Mouse (Mus musculus) kidney, embryonic 14.5 days (tissue): ENCODE measurements around the gene Prkn. TPM values are rescaled to one million over a fixed set of nuclear protein-coding genes. Genes with fewer than 3 reads are reported as not detected.

Source experiments
- ATAC-seq: fragments of 200-750 bp; cut with Nextera tagmentation; 2 replicates; pipeline ENCODE4 v1.8.0; 2017; ENCODE audit warnings: moderate number of reproducible peaks, mild to moderate bottlenecking, moderate TSS enrichment, moderate library complexity; ENCODE audit not compliant: low FRiP score, low TSS enrichment
- H3K27ac ChIP-seq: fragments of 300-500 bp; sonication (generic); 2 replicates; pipeline ENCODE4 v1.5.1; 2014; ENCODE audit warnings: low read depth, mild to moderate bottlenecking, low read length, moderate library complexity, mixed read lengths
- H3K27me3 ChIP-seq: fragments of 300-500 bp; sonication (generic); 2 replicates; pipeline ENCODE4 v1.6.1; 2014; ENCODE audit warnings: mild to moderate bottlenecking, low read length; ENCODE audit not compliant: control insufficient read depth, insufficient read depth
- H3K36me3 ChIP-seq: fragments of 300-500 bp; sonication (generic); 2 replicates; pipeline ENCODE4 v1.6.1; 2014; ENCODE audit warnings: low read length, mixed read lengths; ENCODE audit not compliant: control insufficient read depth, insufficient read depth
- H3K4me1 ChIP-seq: fragments of 300-500 bp; sonication (generic); 2 replicates; pipeline ENCODE4 v1.6.1; 2014; ENCODE audit warnings: low read length, mixed read lengths; ENCODE audit not compliant: control insufficient read depth, insufficient read depth
- H3K4me2 ChIP-seq: fragments of 300-500 bp; sonication (generic); replicated peaks from 2 replicates; pipeline ENCODE4 v1.6.1; 2014; ENCODE audit warnings: low read depth, mild to moderate bottlenecking, low read length
- H3K4me3 ChIP-seq: fragments of 300-500 bp; sonication (generic); 2 replicates; pipeline ENCODE4 v1.5.1; 2014; ENCODE audit warnings: mild to moderate bottlenecking, low read length
- H3K9ac ChIP-seq: fragments of 300-500 bp; sonication (generic); 2 replicates; pipeline ENCODE4 v1.6.1; 2014; ENCODE audit warnings: low read depth, mild to moderate bottlenecking, low read length, moderate library complexity
- H3K9me3 ChIP-seq: fragments of 300-500 bp; sonication (generic); 2 replicates; pipeline ENCODE4 v1.6.1; 2016; ENCODE audit warnings: low read length; ENCODE audit not compliant: control insufficient read depth
- WGBS: fragments of 180-500 bp; shearing (Covaris S2); extraction: QIAGEN DNeasy Blood & Tissue Kit; methylation state at CpG from one replicate; pipeline ENCODE4 v1.1.7; 2014; 5-methylcytosine and 5-hydroxymethylcytosine counted together
- polyA plus RNA-seq: library from polyadenylated mRNA; unstranded; fragments of >200 nt; fragmentation: Nextera tagmentation; extraction: Ambion mirVana; gene quantifications from 2 replicates; pipeline ENCODE4 v1.2.1, GENCODE M21; 2014

Gene Prkn
- polyA plus RNA-seq, 1 experiment from 2014 or later, result 2.2 TPM

- H3K27ac ChIP-seq, result no peak overlapping the region
- H3K36me3 ChIP-seq, result no peaks in the 10 kb centered on the region
- 0 out of 2 replicates have a peak, but pooled peaks cover 8% of the 10 kb centered on the region for H3K4me1 ChIP-seq
- H3K9ac ChIP-seq, result no peak overlapping the region
- H3K4me3 ChIP-seq, result no peak overlapping the region
- H3K27me3 ChIP-seq, result no peaks in the 10 kb centered on the region
- no peak overlapping the region for H3K4me2 ChIP-seq
- WGBS, result 22% methylated on average over 6 of the region's 6 CpGs
- no peaks in the 10 kb centered on the region for H3K9me3 ChIP-seq
- no peak for ATAC-seq
Measured at GRCm38 (mm10) chr17:12047523-12047922, 1207.3 kb downstream of the Prkn start.

DNA sequence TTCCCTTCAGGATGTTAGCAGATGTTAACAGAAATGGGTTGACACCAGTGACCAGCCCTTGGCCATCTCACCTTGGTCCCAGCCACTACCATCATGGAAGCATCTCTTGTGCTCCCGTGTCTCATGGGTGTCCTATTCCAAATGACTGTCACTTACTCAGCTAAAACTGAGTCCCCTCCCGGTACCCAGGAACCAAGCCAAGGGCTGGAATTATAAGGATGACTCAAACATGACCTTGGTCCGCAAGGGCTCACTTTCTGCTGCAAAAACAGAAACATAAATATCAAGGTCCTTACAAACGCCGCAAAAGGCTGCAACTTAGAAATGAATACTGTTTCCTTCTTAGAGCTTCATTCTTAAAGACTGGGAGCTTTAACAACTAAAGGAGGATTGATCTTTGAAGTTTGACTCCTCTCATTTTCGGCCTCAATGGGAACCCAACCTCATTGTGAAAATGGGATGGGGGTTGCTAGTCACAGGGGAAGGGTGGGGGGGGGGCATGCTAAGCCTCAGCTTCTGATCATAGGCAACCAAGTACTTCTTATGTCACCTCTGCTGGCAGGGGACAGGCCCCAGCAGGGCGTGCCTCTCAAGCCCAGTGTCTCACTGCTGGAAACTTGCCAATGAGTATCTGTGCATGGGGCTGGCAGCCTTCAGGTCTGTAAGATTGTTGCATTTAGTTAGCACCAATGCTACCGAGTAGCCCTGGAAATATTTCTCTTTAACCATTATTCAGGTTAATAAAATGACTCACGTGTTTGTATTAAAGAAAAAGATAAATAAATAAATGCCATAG lies 1208.7 kb downstream of the Prkn start:
- no peak overlapping the region for H3K4me2 ChIP-seq
- H3K27ac ChIP-seq, result no peak overlapping the region
- no peaks in the 10 kb centered on the region for H3K27me3 ChIP-seq
- H3K9me3 ChIP-seq, result no peaks in the 10 kb centered on the region
- WGBS, result 73% methylated on average over 9 of the region's 9 CpGs
- H3K4me1 ChIP-seq, result 0 out of 2 replicates have a peak, but pooled peaks cover 8% of the 10 kb centered on the region
- no peaks in the 10 kb centered on the region for H3K36me3 ChIP-seq
- no peak overlapping the region for H3K9ac ChIP-seq
- ATAC-seq, result no peak
- H3K4me3 ChIP-seq, result no peak overlapping the region

DNA sequence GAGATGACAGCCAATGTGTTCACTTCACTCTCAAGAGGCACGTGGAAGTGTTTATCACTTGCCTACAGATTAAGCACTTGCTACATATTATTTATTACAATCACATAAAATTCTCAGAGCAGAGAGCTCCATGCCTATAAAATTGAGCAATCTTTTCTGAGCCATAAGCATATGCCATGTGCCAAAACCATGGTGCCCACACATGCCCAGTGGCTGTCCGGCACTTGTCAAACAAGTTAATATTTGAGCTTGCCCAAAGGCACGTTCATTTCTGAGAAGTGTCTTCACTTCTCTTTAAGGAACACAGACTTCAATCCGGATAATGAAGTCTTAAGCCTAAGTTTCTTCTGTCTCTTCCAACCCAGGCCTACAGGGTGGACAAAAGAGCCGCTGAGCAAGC lies 1210.1 kb downstream of the Prkn start:
- Histone ChIP-seq H3K4me3 (no peak overlapping the region), H3K4me2 (no peak overlapping the region), H3K4me1 (0 out of 2 replicates have a peak, but pooled peaks cover under 1% of the 10 kb centered on the region), H3K27me3 (no peaks in the 10 kb centered on the region), H3K27ac (no peak overlapping the region), H3K36me3 (no peaks in the 10 kb centered on the region), H3K9me3 (no peaks in the 10 kb centered on the region), H3K9ac (no peak overlapping the region)
- WGBS, result 81% methylated on average over 5 of the region's 5 CpGs
- ATAC-seq, result no peak

DNA sequence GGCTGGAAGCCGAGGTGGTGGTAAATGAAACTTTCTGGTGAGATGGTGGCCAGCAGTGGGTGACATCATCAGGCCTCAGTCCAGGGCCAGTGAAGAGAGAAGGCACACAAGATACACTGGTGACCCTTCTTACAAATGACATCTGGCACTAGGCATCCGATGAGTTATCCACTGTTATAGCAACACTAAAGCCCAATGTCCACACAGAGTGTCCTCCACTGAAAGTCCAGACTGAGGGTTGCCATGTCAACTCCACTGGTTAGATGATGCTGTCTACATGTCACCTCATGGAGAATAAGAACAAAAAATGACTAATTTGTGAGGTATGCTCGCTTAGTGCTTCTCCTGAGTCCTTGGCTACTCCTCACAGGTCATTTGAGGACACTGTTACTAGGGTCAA lies 1210.8 kb downstream of the Prkn start:
- Histone ChIP-seq H3K4me2 (no peak overlapping the region), H3K9ac (no peak overlapping the region), H3K27me3 (no peaks in the 10 kb centered on the region), H3K4me1 (no peaks in the 10 kb centered on the region), H3K9me3 (no peaks in the 10 kb centered on the region; the same call in 1 of the 2 replicates), H3K36me3 (no peaks in the 10 kb centered on the region), H3K4me3 (no peak overlapping the region), H3K27ac (no peak overlapping the region)
- ATAC-seq, result no peak
- WGBS, result 84% methylated on average over 3 of the region's 3 CpGs

DNA sequence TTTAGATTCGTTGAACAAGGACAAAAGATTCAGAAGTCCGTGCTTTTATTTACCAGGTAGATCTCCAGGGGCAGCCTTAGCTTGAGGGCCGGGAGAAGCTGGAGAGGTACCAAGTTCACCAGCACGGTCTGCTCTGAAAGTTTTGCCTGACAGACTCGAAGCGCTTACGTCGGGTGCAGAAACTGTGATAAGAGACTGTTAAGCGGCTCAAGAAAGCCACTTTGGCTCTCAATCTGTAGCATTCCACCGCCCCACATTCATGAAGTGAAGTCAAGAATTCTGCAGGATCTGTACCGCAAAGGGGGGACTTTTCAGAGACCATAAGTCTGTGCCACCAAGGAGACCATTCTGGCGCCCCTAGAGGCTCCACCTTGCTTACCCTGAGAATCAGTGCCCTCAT lies 1212.5 kb downstream of the Prkn start:
- Histone ChIP-seq H3K4me1 (no peaks in the 10 kb centered on the region), H3K4me3 (no peak overlapping the region), H3K9ac (no peak overlapping the region), H3K27me3 (no peaks in the 10 kb centered on the region), H3K36me3 (no peaks in the 10 kb centered on the region), H3K27ac (no peak overlapping the region), H3K9me3 (no peaks in the 10 kb centered on the region; the same call in 1 of the 2 replicates), H3K4me2 (no peak overlapping the region)
- ATAC-seq, result no peak
- WGBS, result 92% methylated on average over 12 of the region's 12 CpGs

GRCm38 (mm10) chr17:12059041-12059440 lies 1218.9 kb downstream of the Prkn start:
- Histone ChIP-seq H3K4me1 (no peaks in the 10 kb centered on the region), H3K27ac (no peak overlapping the region), H3K27me3 (no peaks in the 10 kb centered on the region), H3K9ac (no peak overlapping the region), H3K36me3 (no peaks in the 10 kb centered on the region), H3K4me3 (no peak overlapping the region), H3K9me3 (peaks cover 3% of the 10 kb centered on the region; the same call in 1 of the 2 replicates), H3K4me2 (no peak overlapping the region)
- 87% methylated on average over 6 of the region's 6 CpGs for WGBS
- ATAC-seq, result no peak

DNA sequence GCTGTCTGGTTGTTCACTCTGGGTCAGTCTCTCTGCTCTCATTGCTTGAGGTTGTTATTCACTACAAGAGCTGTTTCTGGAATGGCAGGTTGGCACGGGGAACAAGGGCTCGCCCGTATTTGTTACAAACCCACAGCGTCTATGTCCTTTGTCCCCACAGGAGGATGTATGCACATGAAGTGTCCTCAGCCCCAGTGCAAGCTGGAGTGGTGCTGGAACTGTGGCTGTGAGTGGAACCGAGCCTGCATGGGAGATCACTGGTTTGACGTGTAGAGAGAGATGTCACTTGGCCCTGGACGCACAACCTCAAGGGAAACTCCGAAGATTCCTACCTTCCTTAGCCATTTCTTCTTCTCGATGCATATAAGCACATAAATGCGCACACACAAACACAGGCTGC lies 1221.2 kb downstream of the Prkn start:
- no peak for ATAC-seq
- H3K9me3 ChIP-seq, result peaks cover 3% of the 10 kb centered on the region; the same call in 1 of the 2 replicates
- no peak overlapping the region for H3K4me2 ChIP-seq
- 87% methylated on average over 10 of the region's 10 CpGs for WGBS
- H3K4me3 ChIP-seq, result no peak overlapping the region
- H3K9ac ChIP-seq, result no peak overlapping the region
- no peaks in the 10 kb centered on the region for H3K4me1 ChIP-seq
- no peaks in the 10 kb centered on the region for H3K27me3 ChIP-seq
- no peaks in the 10 kb centered on the region for H3K36me3 ChIP-seq
- H3K27ac ChIP-seq, result no peak overlapping the region

DNA sequence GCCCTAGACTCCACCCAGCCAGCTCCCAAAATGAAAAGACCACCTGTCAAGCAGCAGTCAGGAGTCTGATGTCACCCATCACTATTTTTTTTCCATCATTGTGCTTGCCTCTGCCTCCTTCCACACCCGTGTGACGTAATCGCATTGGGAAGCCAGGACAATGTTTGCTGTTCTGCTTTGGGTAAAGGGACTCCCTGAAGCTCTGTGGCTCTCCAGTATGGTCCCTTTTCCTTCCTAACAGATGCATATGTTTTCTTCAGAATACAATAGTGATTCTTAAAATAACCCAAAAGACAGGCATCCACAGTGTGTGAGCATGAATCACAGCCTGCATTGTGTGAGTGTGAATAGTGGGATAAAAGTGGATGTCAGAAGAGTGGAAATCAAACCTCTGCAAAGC lies 1222.7 kb downstream of the Prkn start:
- Histone ChIP-seq H3K9ac (no peak overlapping the region), H3K27me3 (no peaks in the 10 kb centered on the region), H3K4me3 (no peak overlapping the region), H3K36me3 (no peaks in the 10 kb centered on the region), H3K4me1 (no peaks in the 10 kb centered on the region), H3K9me3 (peaks cover 3% of the 10 kb centered on the region; the same call in 1 of the 2 replicates), H3K27ac (no peak overlapping the region), H3K4me2 (no peak overlapping the region)
- ATAC-seq, result no peak
- WGBS, result 89% methylated on average over 3 of the region's 3 CpGs

DNA sequence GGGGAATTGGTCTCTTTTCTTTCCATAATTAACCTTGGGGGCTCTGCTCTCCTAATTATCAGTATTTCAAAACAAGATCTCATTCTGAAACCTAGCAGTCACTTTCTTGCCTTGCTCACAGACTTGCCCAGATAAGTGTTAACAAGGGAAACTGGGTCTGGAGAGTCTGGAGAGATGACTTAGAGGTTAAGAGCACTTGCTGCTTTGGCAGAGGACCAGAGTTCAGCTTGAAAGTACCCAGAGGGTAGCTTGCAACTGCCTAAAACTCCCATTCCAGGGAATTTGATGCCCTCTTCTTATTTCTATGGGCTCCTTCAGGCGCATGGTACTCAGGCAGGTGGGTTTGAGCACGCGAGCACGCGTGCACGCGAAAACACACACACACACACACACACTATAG lies 1223.3 kb downstream of the Prkn start:
- Histone ChIP-seq H3K4me1 (no peaks in the 10 kb centered on the region), H3K9me3 (peaks cover 3% of the 10 kb centered on the region; the same call in 1 of the 2 replicates), H3K4me2 (no peak overlapping the region), H3K27ac (no peak overlapping the region), H3K9ac (no peak overlapping the region), H3K27me3 (no peaks in the 10 kb centered on the region), H3K4me3 (no peak overlapping the region), H3K36me3 (no peaks in the 10 kb centered on the region)
- 97% methylated on average over 7 of the region's 7 CpGs for WGBS
- ATAC-seq, result no peak
